Mouse (Mus musculus) myocyte (in vitro differentiated cells): Measurements from ENCODE around the gene Lipa. TPM values are rescaled to one million over a fixed set of nuclear protein-coding genes. Genes with fewer than 3 reads are reported as not detected.

Experiments
- H3K27me3 ChIP-seq: one replicate; pipeline ENCODE4 v1.6.1; 2011; ENCODE audit not compliant: control insufficient read depth, insufficient read depth, insufficient read length
- H3K36me3 ChIP-seq: one replicate; pipeline ENCODE4 v1.6.1; 2011; ENCODE audit not compliant: control insufficient read depth, insufficient read depth
- H3K4me2 ChIP-seq: one replicate; pipeline ENCODE4 v1.6.1; 2011; ENCODE audit warnings: low read depth, control low read depth
- H3K4me3 ChIP-seq: one replicate; pipeline ENCODE4 v1.5.1; 2011; ENCODE audit warnings: mild to moderate bottlenecking, control low read depth, moderate library complexity
- H3K79me2 ChIP-seq: one replicate; pipeline ENCODE4 v1.6.1; 2011; ENCODE audit not compliant: control insufficient read depth, insufficient read depth
- H3ac ChIP-seq: one replicate; pipeline ENCODE4 v1.6.1; 2011; ENCODE audit not compliant: control insufficient read depth, insufficient read length
- CEBPB ChIP-seq: IDR thresholded peaks from 2 replicates; pipeline ENCODE4 v1.6.1; 2011; ENCODE audit warnings: mild to moderate bottlenecking, moderate library complexity; ENCODE audit not compliant: poor library complexity, insufficient read depth, severe bottlenecking
- E2F4 ChIP-seq: IDR thresholded peaks from one replicate; pipeline ENCODE4 v1.6.1; 2011; ENCODE audit warnings: mild to moderate bottlenecking, control low read depth, moderate library complexity; ENCODE audit not compliant: insufficient read depth
- MAX ChIP-seq: IDR thresholded peaks from one replicate; pipeline ENCODE4 v1.6.1; 2011; ENCODE audit warnings: low read depth, mild to moderate bottlenecking, control low read depth
- MYOD1 ChIP-seq, 3 experiments: IDR thresholded peaks; one replicate each; pipeline ENCODE4 v1.6.1; 2011; ENCODE audit warnings: control low read depth in 2 of 3, low read depth in 2 of 3, mild to moderate bottlenecking in 2 of 3, moderate library complexity in 1 of 3; ENCODE audit not compliant: insufficient read length in 2 of 3, control insufficient read depth in 1 of 3
- MYOG ChIP-seq, 3 experiments: IDR thresholded peaks; one replicate each; pipeline ENCODE4 v1.6.1; 2011; ENCODE audit warnings: control low read depth in 2 of 3, low read depth in 2 of 3, mild to moderate bottlenecking in 2 of 3; ENCODE audit not compliant: insufficient read length in 2 of 3, control insufficient read depth in 1 of 3, insufficient read depth in 1 of 3
- POLR2A ChIP-seq: IDR thresholded peaks from one replicate; pipeline ENCODE4 v1.6.1; 2011; ENCODE audit warnings: low read depth, mild to moderate bottlenecking, control low read depth, moderate library complexity; ENCODE audit not compliant: insufficient read length
- POLR2AphosphoS2 ChIP-seq: IDR thresholded peaks from one replicate; pipeline ENCODE4 v1.6.1; 2011; ENCODE audit warnings: low read depth, control low read depth; ENCODE audit not compliant: insufficient read length
- REST ChIP-seq: IDR thresholded peaks from one replicate; pipeline ENCODE4 v1.6.1; 2011; ENCODE audit warnings: mild to moderate bottlenecking, control low read depth, moderate library complexity; ENCODE audit not compliant: insufficient read depth, insufficient read length
- SRF ChIP-seq: IDR thresholded peaks from one replicate; pipeline ENCODE4 v1.6.1; 2011; ENCODE audit warnings: low read depth; ENCODE audit not compliant: control insufficient read depth, insufficient read length
- TCF12 ChIP-seq: IDR thresholded peaks from one replicate; pipeline ENCODE4 v1.6.1; 2011; ENCODE audit warnings: mild to moderate bottlenecking, control low read depth; ENCODE audit not compliant: poor library complexity, insufficient read depth, severe bottlenecking
- TCF3 ChIP-seq: IDR thresholded peaks from one replicate; pipeline ENCODE4 v1.6.1; 2011; ENCODE audit warnings: low read depth, control low read depth; ENCODE audit not compliant: insufficient read length
- USF1 ChIP-seq: IDR thresholded peaks from one replicate; pipeline ENCODE4 v1.6.1; 2011; ENCODE audit warnings: low read depth, mild to moderate bottlenecking, control low read depth, moderate library complexity
- polyA plus RNA-seq: library from polyadenylated mRNA; unstranded; fragments of >200 nt; fragmentation: generic; extraction: Trizol; gene quantifications from one replicate; pipeline ENCODE4 v1.2.1, GENCODE M21; 2012; ENCODE audit warnings: missing spikeins

The Lipa gene
- polyA plus RNA-seq, 1 experiment: 21.4 TPM

DNA sequence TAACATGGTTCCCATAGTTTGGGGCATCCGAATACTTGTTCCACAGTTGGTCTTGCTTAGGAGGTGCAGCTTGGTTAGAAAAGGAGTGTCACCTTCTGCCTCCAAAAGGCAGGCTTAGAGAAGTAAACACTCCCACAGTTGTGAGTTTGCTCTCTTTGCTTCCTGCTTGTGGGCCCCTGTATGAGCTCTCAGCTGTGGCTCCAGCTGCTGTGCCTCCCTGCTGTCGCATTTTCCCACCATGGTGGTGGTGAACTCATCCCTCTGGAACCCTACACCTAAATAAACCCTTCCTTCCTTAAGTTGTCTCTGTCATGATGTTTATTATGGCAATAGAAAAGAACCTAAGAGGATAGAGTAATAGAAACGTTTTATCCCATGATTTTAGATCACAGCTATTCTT is 58.5 kb downstream of the Lipa start:
- no peaks in the 10 kb centered on the region for H3K27me3 ChIP-seq
- no peaks in the 10 kb centered on the region for H3K36me3 ChIP-seq
- H3K79me2 ChIP-seq: no peaks in the 10 kb centered on the region
- no peak overlapping the region for H3ac ChIP-seq
- no peak overlapping the region for H3K4me3 ChIP-seq
- H3K4me2 ChIP-seq: no peak overlapping the region
- TF ChIP-seq MYOD1 (IDR thresholded peaks at IDR 0.05; ENCODE audit: control insufficient read depth in 1 of 3, insufficient read length in 2 of 3, low read depth in 2 of 3): peak in 2 of 3 experiments; percentile 24 to 67
- no peak for TF ChIP-seq TCF3
- no peak for TF ChIP-seq POLR2A
- peak in 1 of 3 experiments; percentile 76 for TF ChIP-seq MYOG (IDR thresholded peaks at IDR 0.05; ENCODE audit: control insufficient read depth in 1 of 3, insufficient read depth in 1 of 3, insufficient read length in 2 of 3, low read depth in 2 of 3)

DNA sequence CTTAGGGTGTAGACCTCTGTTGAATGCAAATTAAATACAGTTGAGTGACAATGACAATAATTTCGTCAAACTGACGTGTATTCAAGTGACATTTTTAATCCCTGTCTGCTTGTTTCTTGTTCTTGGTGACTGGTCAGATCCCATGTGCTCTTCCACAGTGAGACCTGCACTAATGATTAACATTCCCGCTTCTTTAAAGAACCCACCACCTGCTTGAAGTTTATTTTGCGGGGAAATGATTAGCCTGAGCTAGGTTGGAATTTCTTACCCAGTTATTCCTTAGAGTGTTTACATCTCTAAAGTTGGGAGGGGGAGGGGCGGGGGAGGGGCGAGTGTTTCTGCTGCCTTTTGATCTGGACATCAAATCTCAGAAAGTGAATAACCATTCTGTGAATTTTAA is 59.1 kb downstream of the Lipa start:
- TF ChIP-seq E2F4 (no peak), SRF (no peak), MYOD1 (IDR thresholded peaks at IDR 0.05; ENCODE audit: control insufficient read depth in 1 of 3, insufficient read length in 2 of 3, low read depth in 2 of 3) (no peak), REST (no peak), TCF12 (no peak), MYOG (IDR thresholded peaks at IDR 0.05; ENCODE audit: control insufficient read depth in 1 of 3, insufficient read depth in 1 of 3, insufficient read length in 2 of 3, low read depth in 2 of 3) (no peak), TCF3 (no peak), CEBPB (no peak), POLR2A (no peak)
- Histone ChIP-seq H3K4me2 (no peak overlapping the region), H3K79me2 (no peaks in the 10 kb centered on the region), H3K4me3 (no peak overlapping the region), H3ac (no peak overlapping the region), H3K36me3 (no peaks in the 10 kb centered on the region), H3K27me3 (no peaks in the 10 kb centered on the region)

DNA sequence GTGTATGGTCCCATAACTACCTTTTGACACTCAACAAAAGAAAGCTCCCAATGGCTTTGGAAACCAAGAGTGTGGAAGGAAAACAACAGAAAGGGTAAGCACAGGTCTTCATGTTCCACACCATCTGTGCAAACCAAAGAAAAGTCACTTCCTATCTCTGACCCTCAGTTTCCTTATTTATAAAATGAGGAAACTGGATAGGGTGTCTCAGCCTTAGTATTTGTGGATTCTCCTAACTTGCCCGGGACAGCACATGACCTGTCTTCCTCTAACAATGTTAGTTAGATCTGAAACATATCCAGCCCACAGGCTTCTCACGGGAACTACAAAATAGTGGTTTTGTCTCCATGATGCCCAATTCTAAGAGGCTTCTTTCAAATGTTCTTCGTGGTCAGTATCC is 62.8 kb downstream of the Lipa start:
- H3K4me2 ChIP-seq: no peak overlapping the region
- H3ac ChIP-seq: no peak overlapping the region
- H3K4me3 ChIP-seq: no peak overlapping the region
- no peaks in the 10 kb centered on the region for H3K27me3 ChIP-seq
- no peaks in the 10 kb centered on the region for H3K36me3 ChIP-seq
- H3K79me2 ChIP-seq: no peaks in the 10 kb centered on the region
- no peak for TF ChIP-seq POLR2AphosphoS2
- no peak for TF ChIP-seq MAX
- no peak for TF ChIP-seq USF1

DNA sequence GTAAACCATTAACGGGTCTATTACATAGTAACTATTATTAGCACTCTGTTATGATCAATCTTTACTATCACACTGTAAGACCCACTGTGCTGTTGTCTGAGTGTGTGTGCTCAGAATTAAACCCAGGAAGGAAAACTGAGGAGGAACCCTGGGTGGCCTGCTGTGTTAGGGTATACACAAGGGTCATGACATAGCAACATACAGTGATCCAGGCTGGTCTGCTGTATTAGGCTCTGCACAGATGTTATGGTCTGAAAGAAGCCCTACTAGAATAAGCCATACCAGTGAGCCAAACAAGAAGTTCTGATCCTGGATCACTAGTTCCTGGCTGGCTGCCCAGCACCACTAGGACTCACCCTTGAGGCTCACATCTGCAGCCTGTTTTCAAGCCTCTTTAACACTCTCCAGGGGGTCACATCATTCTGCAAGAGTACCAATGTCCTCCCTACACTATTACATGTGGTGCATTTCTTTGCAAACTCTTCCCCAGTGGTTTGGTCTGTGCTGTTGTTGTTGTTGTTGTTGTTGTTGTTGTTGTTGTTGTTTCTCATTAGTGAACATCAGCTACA is 65.7 kb downstream of the Lipa start:
- H3K4me3 ChIP-seq: no peak overlapping the region
- H3K36me3 ChIP-seq: no peaks in the 10 kb centered on the region
- H3K27me3 ChIP-seq: no peaks in the 10 kb centered on the region
- H3K79me2 ChIP-seq: no peaks in the 10 kb centered on the region
- H3ac ChIP-seq: no peak overlapping the region
- H3K4me2 ChIP-seq: no peak overlapping the region
- TF ChIP-seq MYOG (IDR thresholded peaks at IDR 0.05; ENCODE audit: control insufficient read depth in 1 of 3, insufficient read depth in 1 of 3, insufficient read length in 2 of 3, low read depth in 2 of 3) (no peak), REST (no peak), POLR2AphosphoS2 (no peak), MAX (no peak), POLR2A (no peak), MYOD1 (IDR thresholded peaks at IDR 0.05; ENCODE audit: control insufficient read depth in 1 of 3, insufficient read length in 2 of 3, low read depth in 2 of 3) (no peak), TCF12 (no peak), SRF (no peak), USF1 (no peak), E2F4 (no peak), CEBPB (no peak), TCF3 (no peak)

DNA sequence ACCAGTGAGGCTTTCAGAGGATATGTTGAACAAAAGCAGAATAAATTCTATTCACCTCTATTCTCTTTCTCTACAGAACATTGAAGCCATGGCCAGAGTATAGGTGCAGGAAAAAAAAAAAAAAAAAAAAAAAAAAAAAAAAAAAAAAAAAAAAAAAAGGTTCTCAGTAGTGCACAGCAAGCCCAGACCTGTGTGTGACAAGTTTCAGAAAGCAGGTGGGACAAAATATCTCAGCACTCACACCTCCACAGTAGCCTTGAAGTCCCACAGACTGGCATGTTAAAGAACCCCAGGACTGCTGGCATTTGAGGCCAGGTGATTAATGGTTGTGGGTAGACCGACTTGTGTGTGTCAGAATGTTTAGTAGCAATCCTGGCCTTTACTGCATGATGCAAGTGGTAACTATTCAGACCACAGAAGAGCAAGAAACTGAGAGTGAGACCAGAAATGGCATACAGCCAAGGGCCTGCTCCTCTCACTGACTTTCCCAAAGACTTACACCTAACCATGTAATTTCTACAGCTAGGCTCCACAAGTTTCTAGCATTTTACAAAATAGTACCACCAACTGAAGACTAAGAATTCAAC is 76.4 kb downstream of the Lipa start:
- H3K79me2 ChIP-seq: no peaks in the 10 kb centered on the region
- no peak overlapping the region for H3K4me2 ChIP-seq
- TF ChIP-seq CEBPB (peak; percentile 90), USF1 (no peak), TCF3 (peak; percentile 20), TCF12 (peak; percentile 5), MYOD1 (IDR thresholded peaks at IDR 0.05; ENCODE audit: control insufficient read depth in 1 of 3, insufficient read length in 2 of 3, low read depth in 2 of 3) (peak in 1 of 3 experiments; percentile 16)

More for the DNA sequence above, 76.4 kb downstream of the Lipa start:
- Histone ChIP-seq H3K36me3 (no peaks in the 10 kb centered on the region), H3ac (no peak overlapping the region), H3K4me3 (no peak overlapping the region), H3K27me3 (no peaks in the 10 kb centered on the region)
